Mouse (Mus musculus): ENCODE measurements at regions not wholly inside any gene's neighbourhood (a gene's known extent, or its start where the extent isn't known, plus 50 kb on each side); places are given as distances from the start of the nearest gene placed in this dataset.
A peak's percentile ranks its signal among the peaks of the same experiment; 100 is the strongest.

GRCm38 (mm10) chr17:88910144-88910543 is 118.4 kb upstream of the Lhcgr start:
- no peak for DNase-seq (ENCODE audit: extremely low spot score in 1 of 2, low spot score in 1 of 2)

GRCm38 (mm10) chr17:88901742-88902141 is 110.0 kb upstream of the Lhcgr start:
- DNase-seq (ENCODE audit: extremely low spot score in 1 of 2, low spot score in 1 of 2): no peak

DNA sequence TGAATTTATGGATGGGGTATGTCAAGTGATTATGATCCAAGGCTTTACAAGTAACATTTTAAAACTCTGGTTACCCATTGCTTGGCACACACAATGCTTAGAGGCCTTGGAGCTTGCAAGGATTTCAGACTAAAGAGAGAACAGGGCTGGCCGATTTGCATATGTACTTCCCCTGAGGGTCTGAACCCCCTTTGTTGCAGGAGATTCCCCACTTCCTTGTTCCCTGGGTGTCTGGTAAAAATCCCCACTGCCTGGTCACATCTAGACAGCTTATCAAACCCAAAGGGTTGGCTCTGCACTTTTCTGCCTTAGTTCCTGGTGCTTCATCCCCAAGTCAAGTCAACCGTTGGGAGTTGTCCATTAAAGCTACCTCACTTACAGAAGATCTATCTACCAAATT is 109.1 kb upstream of the Lhcgr start:
- no peak for DNase-seq (ENCODE audit: extremely low spot score in 1 of 2, low spot score in 1 of 2)

DNA sequence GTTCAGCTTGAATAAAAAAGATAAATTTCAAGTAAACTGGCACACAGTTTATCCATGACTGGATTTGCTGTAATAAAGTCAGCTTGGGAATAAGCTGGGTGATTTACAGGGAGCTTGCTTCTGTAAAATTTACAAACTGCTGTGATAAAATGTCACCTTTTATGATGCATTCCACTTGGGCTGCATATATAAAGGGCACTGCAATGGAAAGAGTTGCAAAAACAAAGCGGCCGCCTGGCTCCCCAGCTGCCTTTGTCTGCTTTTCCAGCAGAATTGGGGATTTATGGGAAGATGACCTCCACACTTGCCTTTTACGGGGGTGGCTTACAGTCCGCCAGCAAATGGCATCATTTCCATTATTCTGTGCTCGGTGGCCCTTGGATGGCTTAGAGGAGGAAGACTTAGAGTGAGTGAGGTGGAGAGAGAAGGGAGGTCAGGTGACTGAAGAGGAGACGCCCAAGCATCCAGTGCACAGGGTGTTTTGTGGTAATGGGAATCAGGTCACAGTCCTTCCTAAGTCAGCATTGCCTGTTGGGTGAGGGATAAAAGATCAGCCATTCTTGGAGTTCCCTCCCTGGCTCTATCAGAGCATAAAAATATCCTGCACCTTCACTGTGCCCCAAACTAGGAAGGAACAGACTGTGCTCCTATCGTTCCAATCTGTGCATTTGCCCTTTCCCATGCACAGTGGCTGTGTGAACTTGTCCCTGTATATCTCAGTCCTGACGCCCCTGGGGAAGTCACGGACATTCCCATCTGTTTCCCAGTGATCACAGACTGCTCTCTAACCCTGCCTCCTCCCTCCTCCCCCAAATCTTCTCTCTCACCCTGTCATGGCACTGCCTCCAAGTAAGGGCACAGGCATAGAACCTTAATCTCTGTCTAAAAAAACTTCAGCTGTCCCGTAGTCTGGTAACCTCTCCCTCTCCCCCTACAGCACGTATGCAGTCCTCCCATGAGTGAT is 107.2 kb upstream of the Lhcgr start:
- no peak for DNase-seq (ENCODE audit: extremely low spot score in 1 of 2, low spot score in 1 of 2)

- no peak for DNase-seq (ENCODE audit: extremely low spot score in 1 of 2, low spot score in 1 of 2)
Measured at GRCm38 (mm10) chr17:88893451-88893850, 101.7 kb upstream of the Lhcgr start.

DNA sequence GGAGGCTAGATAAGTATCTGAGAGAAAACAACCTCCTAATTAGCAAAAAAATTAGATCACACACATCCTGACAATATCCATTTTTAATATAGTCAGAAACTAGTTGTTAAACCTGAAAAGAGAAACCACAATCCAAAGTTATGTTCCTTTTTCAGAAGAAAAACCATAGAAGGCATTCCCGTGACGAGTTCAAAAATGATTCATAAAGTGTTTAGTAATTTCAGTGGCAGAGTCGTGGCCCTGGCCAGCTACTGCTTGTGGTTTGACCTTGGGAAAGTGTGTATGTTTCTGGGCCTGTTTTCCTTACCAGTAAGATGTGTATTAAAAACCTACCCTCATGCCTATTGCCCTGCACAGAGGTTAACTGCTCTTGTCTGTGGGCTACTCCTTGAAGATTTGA is 93.7 kb upstream of the Lhcgr start:
- no peak for DNase-seq (ENCODE audit: extremely low spot score in 1 of 2, low spot score in 1 of 2)

GRCm38 (mm10) chr17:88879736-88880135 is 87.9 kb upstream of the Lhcgr start:
- no peak for DNase-seq (ENCODE audit: extremely low spot score in 1 of 2, low spot score in 1 of 2)

DNA sequence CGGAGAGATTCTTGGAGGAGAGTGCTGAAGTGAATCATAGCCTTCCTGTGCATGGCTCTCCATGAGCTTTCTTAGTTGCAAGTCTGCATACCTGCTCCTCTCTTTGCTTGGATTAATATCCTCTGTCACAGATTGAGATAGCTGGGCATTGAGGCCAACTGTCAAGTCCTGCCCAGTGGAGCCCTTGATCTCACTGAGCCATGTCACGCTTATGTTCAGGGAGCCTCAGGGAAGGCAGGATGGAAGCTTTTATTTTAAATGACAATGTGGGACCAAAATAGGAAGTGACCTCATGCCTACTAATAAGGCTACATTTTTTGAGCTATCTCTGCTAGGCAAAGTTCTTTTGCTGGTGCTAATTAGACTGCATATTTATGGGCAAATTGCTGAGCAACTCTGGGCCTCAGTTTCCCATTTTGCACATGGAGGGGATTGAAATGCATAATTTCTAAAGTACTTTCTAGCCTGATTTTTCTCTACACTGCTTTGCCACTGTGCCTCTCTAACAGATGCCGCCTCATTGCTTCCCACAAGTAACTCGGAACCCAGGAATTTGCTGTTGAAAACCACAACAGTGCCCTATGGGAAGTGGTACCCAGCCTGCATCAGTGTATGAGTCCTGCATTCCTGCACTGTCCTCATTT is 78.7 kb upstream of the Lhcgr start:
- no peak for DNase-seq (ENCODE audit: extremely low spot score in 1 of 2, low spot score in 1 of 2)

DNA sequence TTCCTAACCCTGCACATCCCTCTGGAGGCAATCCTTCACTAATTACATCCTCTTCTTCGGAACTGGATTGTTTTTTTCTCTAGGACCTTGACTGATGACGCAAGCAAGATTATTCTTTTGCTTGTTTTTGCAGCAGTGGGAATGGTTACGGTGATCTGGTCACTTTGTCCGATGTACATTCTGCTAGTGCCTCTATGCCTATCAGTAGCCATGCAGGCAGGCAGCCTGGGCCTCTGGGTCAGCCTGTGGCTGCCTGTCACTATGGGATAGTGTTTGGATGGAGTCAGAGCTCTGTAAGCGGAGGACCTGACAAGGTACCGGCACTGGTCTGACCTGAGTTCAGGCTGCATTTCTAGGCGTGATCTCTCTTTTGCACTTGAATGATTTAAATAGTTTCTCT is 72.8 kb upstream of the Lhcgr start:
- DNase-seq (ENCODE audit: extremely low spot score in 1 of 2, low spot score in 1 of 2): no peak

GRCm38 (mm10) chr17:88864214-88864613 is 72.4 kb upstream of the Lhcgr start:
- no peak for DNase-seq (ENCODE audit: extremely low spot score in 1 of 2, low spot score in 1 of 2)

DNA sequence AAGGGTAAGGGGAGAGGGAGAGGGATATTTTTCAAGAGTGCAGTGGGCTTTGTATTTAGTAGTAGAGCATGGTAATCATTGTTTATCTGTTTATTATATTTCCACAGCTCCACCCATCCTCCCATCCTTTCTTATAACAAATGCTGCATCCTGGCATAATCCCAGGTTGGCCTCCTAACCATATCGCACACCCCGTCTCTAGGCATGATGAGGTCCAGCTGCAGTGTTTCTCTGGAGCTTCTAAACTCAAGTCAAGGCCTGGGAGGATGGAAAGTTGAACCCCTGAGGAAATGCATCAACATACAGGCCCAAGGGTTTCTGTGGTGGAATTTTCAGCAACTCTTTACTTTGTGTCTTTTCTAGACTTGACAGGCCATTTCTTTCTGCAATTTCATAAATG is 69.3 kb upstream of the Lhcgr start:
- no peak for DNase-seq (ENCODE audit: extremely low spot score in 1 of 2, low spot score in 1 of 2)

GRCm38 (mm10) chr17:88860576-88860975 is 68.8 kb upstream of the Lhcgr start:
- no peak for DNase-seq (ENCODE audit: extremely low spot score in 1 of 2, low spot score in 1 of 2)

DNA sequence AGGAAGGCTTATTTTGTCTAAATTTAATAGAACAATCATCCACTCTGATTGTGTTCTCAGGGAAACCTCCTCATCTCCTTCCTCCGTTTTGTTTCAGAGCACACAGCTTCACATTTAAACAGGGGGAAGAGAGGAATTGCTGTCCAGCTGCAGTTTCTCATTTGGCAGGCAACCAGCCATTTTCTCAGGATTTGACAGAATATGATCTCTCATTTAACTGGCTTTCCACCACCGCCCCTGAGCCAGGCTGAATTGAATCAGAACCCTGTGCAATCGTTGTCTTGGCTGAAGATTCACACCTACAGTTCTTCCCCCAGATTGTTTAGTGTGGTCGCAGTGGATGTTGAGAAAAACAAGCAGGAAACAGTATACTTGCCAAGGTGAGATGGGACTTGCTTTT is 66.9 kb upstream of the Lhcgr start:
- peak in 1 of 2 experiments; percentile 13 for DNase-seq (ENCODE audit: extremely low spot score in 1 of 2, low spot score in 1 of 2)

- DNase-seq (ENCODE audit: extremely low spot score in 1 of 2, low spot score in 1 of 2): no peak
Measured at GRCm38 (mm10) chr17:88847255-88847654, 55.5 kb upstream of the Lhcgr start.

- no peak for DNase-seq (ENCODE audit: extremely low spot score in 1 of 2, low spot score in 1 of 2)
Measured at GRCm38 (mm10) chr17:88845278-88845677, 53.5 kb upstream of the Lhcgr start.

All from layer of hippocampus, postnatal 25 days (tissue).